Mouse (Mus musculus) ES-Bruce4 (cell line): Measurements from ENCODE around the gene Fxn. TPM values are rescaled to one million over a fixed set of nuclear protein-coding genes. Genes with fewer than 3 reads are reported as not detected.

Source experiments
- H3K27ac ChIP-seq: 2 replicates; pipeline ENCODE4 v1.5.1; 2012; ENCODE audit warnings: low read length, inconsistent platforms; ENCODE audit not compliant: insufficient read depth
- H3K27me3 ChIP-seq: 2 replicates; pipeline ENCODE4 v1.6.1; 2012; ENCODE audit warnings: mild to moderate bottlenecking, low read length, inconsistent platforms; ENCODE audit not compliant: control insufficient read depth, poor library complexity, insufficient read depth, severe bottlenecking
- H3K36me3 ChIP-seq: 2 replicates; pipeline ENCODE4 v1.6.1; 2012; ENCODE audit warnings: inconsistent platforms, mild to moderate bottlenecking, low read length, moderate library complexity; ENCODE audit not compliant: control insufficient read depth, poor library complexity, insufficient read depth, severe bottlenecking
- H3K4me1 ChIP-seq: one replicate; pipeline ENCODE4 v1.8.1; 2011; ENCODE audit warnings: low read length; ENCODE audit not compliant: control insufficient read depth, insufficient read depth
- H3K4me3 ChIP-seq: 2 replicates; pipeline ENCODE4 v1.5.1; 2011; ENCODE audit warnings: low read depth, mild to moderate bottlenecking, low read length
- H3K9ac ChIP-seq: 2 replicates; pipeline ENCODE4 v1.6.1; 2012; ENCODE audit warnings: low read depth, mild to moderate bottlenecking, inconsistent platforms; ENCODE audit not compliant: poor library complexity, severe bottlenecking
- H3K9me3 ChIP-seq: replicated peaks from 2 replicates; pipeline ENCODE4 v1.6.1; 2012; ENCODE audit warnings: mild to moderate bottlenecking, low read length, inconsistent platforms; ENCODE audit not compliant: control insufficient read depth, poor library complexity, insufficient read depth, severe bottlenecking
- CTCF ChIP-seq: IDR thresholded peaks from one replicate; pipeline ENCODE4 v1.8.1; 2011; ENCODE audit warnings: low read depth, low read length
- EP300 ChIP-seq: IDR thresholded peaks from 2 replicates; pipeline ENCODE4 v1.6.1; 2011; ENCODE audit warnings: low read depth, low read length; ENCODE audit not compliant: insufficient read depth
- POLR2A ChIP-seq: IDR thresholded peaks from one replicate; pipeline ENCODE4 v1.8.1; 2011; ENCODE audit warnings: low read length; ENCODE audit not compliant: insufficient read depth
- polyA plus RNA-seq: library from polyadenylated mRNA; stranded (reverse); fragments of >200 nt; gene quantifications from 2 replicates; pipeline ENCODE4 v1.2.4, GENCODE M21; 2011; ENCODE audit warnings: low read depth; ENCODE audit not compliant: missing spikeins, insufficient read depth, insufficient read length

Fxn gene
- polyA plus RNA-seq, 1 experiment: 11.2 TPM

DNA sequence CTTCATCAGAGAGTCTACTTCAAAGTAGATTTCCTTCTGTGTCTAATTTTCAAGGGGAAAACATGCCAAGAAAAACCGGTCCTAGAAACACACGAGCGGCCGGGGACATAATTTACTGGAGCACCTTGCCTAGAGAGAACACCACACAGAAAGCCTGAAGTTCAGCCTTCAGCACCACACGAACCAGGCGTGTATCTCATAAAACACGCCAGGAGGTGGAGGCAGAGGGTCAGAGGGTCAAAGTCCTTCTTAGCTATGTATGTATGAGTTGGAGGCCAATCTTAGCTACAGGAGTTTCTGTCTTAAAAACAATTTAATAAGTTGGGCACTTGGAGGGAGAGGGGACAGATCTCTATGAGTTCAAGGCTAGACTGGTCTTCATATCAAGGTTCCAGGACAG, 65.5 kb downstream of the Fxn start:
- H3K4me1 ChIP-seq: peaks cover 5% of the 10 kb centered on the region

DNA sequence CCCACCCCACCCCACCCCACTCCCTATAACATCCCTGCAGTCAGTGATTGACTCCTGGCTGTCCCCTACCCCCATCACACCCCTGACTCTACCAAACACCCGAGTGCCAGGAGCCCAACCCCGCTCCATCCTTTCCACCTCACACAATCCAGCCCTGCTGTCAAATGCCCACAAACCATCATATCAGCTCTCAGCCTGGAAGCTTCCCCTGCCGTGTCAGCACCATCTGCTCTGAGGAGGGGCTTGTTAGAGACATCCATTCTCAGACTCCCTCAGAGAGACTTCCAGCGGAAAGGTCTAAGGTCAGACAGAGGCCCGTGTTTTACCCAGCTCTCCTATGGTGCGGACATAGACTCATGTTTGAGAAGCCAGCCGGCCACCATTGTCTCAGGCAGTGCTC, 67.1 kb downstream of the Fxn start:
- H3K9ac ChIP-seq: no peak overlapping the region
- TF ChIP-seq EP300: no peak
- no peak for TF ChIP-seq CTCF
- TF ChIP-seq POLR2A: no peak

More for the DNA sequence above, 65.5 kb downstream of the Fxn start:
- no peak overlapping the region for H3K4me3 ChIP-seq
- H3K36me3 ChIP-seq: no peaks in the 10 kb centered on the region
- no peak for TF ChIP-seq CTCF
- no peak for TF ChIP-seq EP300
- TF ChIP-seq POLR2A: no peak
- no peak overlapping the region for H3K9ac ChIP-seq
- H3K27me3 ChIP-seq: no peaks in the 10 kb centered on the region
- H3K27ac ChIP-seq: no peak overlapping the region
- no peaks in the 10 kb centered on the region for H3K9me3 ChIP-seq

DNA sequence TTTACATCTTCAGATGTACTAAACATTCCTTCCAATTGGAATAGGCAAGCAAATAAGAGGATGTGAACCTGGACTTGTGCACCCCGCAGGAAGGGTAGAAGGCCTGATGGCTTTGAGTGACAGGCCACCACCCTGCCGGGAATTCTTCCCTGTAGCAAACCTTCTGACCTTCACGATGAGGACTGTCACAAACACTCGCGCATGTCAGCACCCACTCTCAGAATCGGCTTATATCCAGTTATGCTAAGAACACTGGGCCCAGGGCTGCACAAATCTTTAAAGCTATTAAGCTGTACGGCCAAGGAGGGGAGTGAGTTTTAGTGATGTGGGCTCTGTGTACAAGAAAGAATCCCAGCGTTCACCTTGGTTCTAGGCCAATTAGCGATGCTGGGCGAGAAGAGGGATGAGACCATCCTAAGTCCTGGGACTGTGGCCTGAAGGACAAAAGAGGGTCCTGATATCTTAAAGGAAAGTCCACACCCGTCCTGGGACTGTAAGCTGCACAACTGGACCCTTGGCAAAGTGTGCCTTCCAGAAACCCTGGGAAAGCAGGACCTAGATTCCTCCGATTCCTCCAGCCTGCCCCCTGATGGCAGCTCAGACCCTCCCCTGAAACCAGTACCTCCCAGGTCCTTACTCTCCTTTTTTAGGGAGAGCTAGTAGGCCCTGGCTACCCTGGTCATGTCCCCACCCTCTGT, 67.7 kb downstream of the Fxn start:
- Histone ChIP-seq H3K27me3 (no peaks in the 10 kb centered on the region), H3K9ac (no peak overlapping the region), H3K4me1 (peaks cover 4% of the 10 kb centered on the region), H3K27ac (no peak overlapping the region), H3K9me3 (no peaks in the 10 kb centered on the region), H3K36me3 (no peaks in the 10 kb centered on the region), H3K4me3 (no peak overlapping the region)
- peak; percentile 16 for TF ChIP-seq CTCF
- no peak for TF ChIP-seq EP300

More for the DNA sequence above, 67.1 kb downstream of the Fxn start:
- no peak overlapping the region for H3K27ac ChIP-seq
- H3K4me1 ChIP-seq: peaks cover 4% of the 10 kb centered on the region
- no peaks in the 10 kb centered on the region for H3K9me3 ChIP-seq
- no peaks in the 10 kb centered on the region for H3K36me3 ChIP-seq
- H3K27me3 ChIP-seq: no peaks in the 10 kb centered on the region
- no peak overlapping the region for H3K4me3 ChIP-seq

Other genes with a start within 250 kb of the Fxn start
- 1.7 and 2.0 TPM in 2 replicates for gene Fam189a2, start 249.6 kb downstream of the Fxn start, polyA plus RNA-seq
- 114 and 115 TPM in 2 replicates for gene Tjp2, start 55.6 kb downstream of the Fxn start, polyA plus RNA-seq
- 7.1 and 8.6 TPM in 2 replicates for gene Fam122a, start 196.8 kb upstream of the Fxn start, polyA plus RNA-seq